Mouse (Mus musculus): ENCODE measurements around the gene Nr2c2. TPM values are rescaled to one million over a fixed set of nuclear protein-coding genes. Genes with fewer than 3 reads are reported as not detected.

Gene Nr2c2
- polyA plus RNA-seq, 2 experiments: 3.9 to 5.9 TPM

DNA sequence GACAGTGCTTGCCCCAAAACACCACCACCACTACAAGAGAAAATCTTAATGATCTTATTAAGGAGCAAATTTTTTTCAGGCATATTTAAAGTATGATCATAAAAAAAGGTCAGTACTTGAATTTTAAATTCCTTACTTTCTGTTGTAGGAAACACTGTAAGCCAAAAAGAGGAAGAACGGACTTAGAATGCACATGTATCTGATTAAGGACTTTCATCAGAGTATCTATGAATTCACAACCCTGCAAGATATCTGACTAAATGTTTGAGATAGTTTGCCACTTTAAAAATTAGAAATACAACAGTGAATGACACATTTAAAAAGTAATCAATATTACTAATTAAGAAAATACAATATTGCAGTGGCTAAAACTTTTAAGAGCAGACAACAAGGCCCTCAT lies 85.3 kb downstream of the Nr2c2 start:
- ATAC-seq (ENCODE audit: insufficient read depth) (no peak), DNase-seq (ENCODE audit: low read depth in 3 of 3, low spot score in 3 of 3) (no peak)
- Histone ChIP-seq H3K36me3 (replicated peaks; ENCODE audit: control insufficient read depth, insufficient read depth, low read depth) (peaks cover 26% of the 10 kb centered on the region), H3K27me3 (ENCODE audit: control insufficient read depth, insufficient read depth, low read length) (no peaks in the 10 kb centered on the region), H3K4me3 (ENCODE audit: insufficient read depth in 1 of 2, low read depth in 2 of 2, low read length in 2 of 2) (no peak overlapping the region), H3K9ac (replicated peaks) (no peak overlapping the region), H3K4me2 (ENCODE audit: low read depth) (no peak overlapping the region), H3K9me3 (ENCODE audit: control insufficient read depth, low read length) (no peaks in the 10 kb centered on the region), H3K4me1 (replicated peaks; ENCODE audit: control insufficient read depth in 2 of 2, insufficient read depth in 2 of 2, low read length in 1 of 2) (no peaks in the 10 kb centered on the region), H3K27ac (no peak overlapping the region)
- TF ChIP-seq CTCF (IDR thresholded peaks at IDR 0.05; ENCODE audit: low read depth): no peak
- no peak for TF ChIP-seq EP300 (IDR thresholded peaks at IDR 0.05; ENCODE audit: low read depth)
- WGBS (ENCODE audit: insufficient replicate concordance): 76% methylated on average over 1 of the region's 1 CpGs

GRCm38 (mm10) chr6:92183621-92184131 lies 92.5 kb downstream of the Nr2c2 start, which contains the start of gene Mrps25:
Mrps25 (minus strand) TSS chr6:92184033.
- Histone ChIP-seq H3K9ac (replicated peaks) (peak within 1 kb of the TSS; percentile 78), H3K4me2 (ENCODE audit: low read depth) (peak within 1 kb of the TSS; percentile 85), H3K27ac (no peak within 1 kb of the TSS; the same call in 1 of the 2 replicates), H3K4me3 (ENCODE audit: insufficient read depth in 1 of 2, low read depth in 2 of 2, low read length in 2 of 2) (peak within 1 kb of the TSS; percentile 72 to 89), H3K4me1 (replicated peaks; ENCODE audit: control insufficient read depth in 2 of 2, insufficient read depth in 2 of 2, low read length in 1 of 2) (peaks cover 7 to 8% of the 10 kb centered on the region in 2 experiments), H3K36me3 (replicated peaks; ENCODE audit: control insufficient read depth, insufficient read depth, low read depth) (peaks cover 4% of the 10 kb centered on the region), H3K27me3 (ENCODE audit: control insufficient read depth, insufficient read depth, low read length) (no peaks in the 10 kb centered on the region), H3K9me3 (ENCODE audit: control insufficient read depth, low read length) (no peaks in the 10 kb centered on the region)
- ATAC-seq (ENCODE audit: insufficient read depth): peak; percentile 89
- peak; percentile 46 to 51 (median 46) for DNase-seq (ENCODE audit: low read depth in 3 of 3, low spot score in 3 of 3)
- under 1% methylated on average over 42 of the region's 42 CpGs for WGBS (ENCODE audit: insufficient replicate concordance)
- TF ChIP-seq EP300 (IDR thresholded peaks at IDR 0.05; ENCODE audit: low read depth) (no peak), CTCF (IDR thresholded peaks at IDR 0.05; ENCODE audit: low read depth) (no peak)

DNA sequence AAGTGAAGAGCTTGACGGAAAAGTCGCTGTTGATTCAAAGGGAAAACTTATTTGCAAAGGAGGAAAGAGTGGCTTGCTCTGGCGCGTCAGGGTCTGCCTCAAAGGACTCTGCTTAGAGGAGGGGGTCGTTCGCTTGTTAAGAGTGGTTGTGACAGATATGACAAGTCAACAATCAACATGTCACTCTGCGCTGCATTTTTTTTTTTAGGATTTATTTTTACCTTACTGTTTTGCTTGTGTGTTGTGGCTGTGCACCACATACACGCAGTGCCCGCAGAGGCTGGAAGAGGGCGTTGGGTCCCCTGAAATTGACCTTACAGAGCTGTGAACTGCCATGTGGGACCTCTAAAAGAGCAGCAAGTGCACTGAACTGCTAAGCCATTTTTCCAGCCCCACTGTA lies 93.0 kb downstream of the Nr2c2 start:
- H3K9me3 ChIP-seq (ENCODE audit: control insufficient read depth, low read length): no peaks in the 10 kb centered on the region
- WGBS (ENCODE audit: insufficient replicate concordance): 2% methylated on average over 10 of the region's 10 CpGs
- TF ChIP-seq EP300 (IDR thresholded peaks at IDR 0.05; ENCODE audit: low read depth) (no peak), CTCF (IDR thresholded peaks at IDR 0.05; ENCODE audit: low read depth) (0 out of 2 replicates have a peak, but pooled peaks have one; percentile 27)
- peaks cover 6% of the 10 kb centered on the region for H3K36me3 ChIP-seq (replicated peaks; ENCODE audit: control insufficient read depth, insufficient read depth, low read depth)
- DNase-seq (ENCODE audit: low read depth in 3 of 3, low spot score in 3 of 3): peak in 2 of 3 experiments; percentile 15 to 31
- ATAC-seq (ENCODE audit: insufficient read depth): peak; percentile 39; the same call in 1 of the 2 replicates
- no peak overlapping the region; the same call in 1 of the 2 replicates for H3K27ac ChIP-seq
- no peaks in the 10 kb centered on the region for H3K27me3 ChIP-seq (ENCODE audit: control insufficient read depth, insufficient read depth, low read length)
- H3K9ac ChIP-seq (replicated peaks): peak overlapping the region; percentile 78
- H3K4me2 ChIP-seq (ENCODE audit: low read depth): peak overlapping the region; percentile 85
- H3K4me3 ChIP-seq (ENCODE audit: insufficient read depth in 1 of 2, low read depth in 2 of 2, low read length in 2 of 2): peak overlapping the region; percentile 72 to 89
- H3K4me1 ChIP-seq (replicated peaks; ENCODE audit: control insufficient read depth in 2 of 2, insufficient read depth in 2 of 2, low read length in 1 of 2): peaks cover 7 to 8% of the 10 kb centered on the region in 2 experiments

- H3K4me3 ChIP-seq (ENCODE audit: insufficient read depth in 1 of 2, low read depth in 2 of 2, low read length in 2 of 2): no peak overlapping the region
- H3K4me2 ChIP-seq (ENCODE audit: low read depth): no peak overlapping the region
- H3K4me1 ChIP-seq (replicated peaks; ENCODE audit: control insufficient read depth in 2 of 2, insufficient read depth in 2 of 2, low read length in 1 of 2): peaks cover 0 to 6% of the 10 kb centered on the region in 2 experiments; a peak in 2 of 4 replicates
- no peaks in the 10 kb centered on the region for H3K9me3 ChIP-seq (ENCODE audit: control insufficient read depth, low read length)
- WGBS (ENCODE audit: insufficient replicate concordance): 83% methylated on average over 8 of the region's 8 CpGs
- ATAC-seq (ENCODE audit: insufficient read depth) (no peak), DNase-seq (ENCODE audit: low read depth in 3 of 3, low spot score in 3 of 3) (no peak)
- H3K27me3 ChIP-seq (ENCODE audit: control insufficient read depth, insufficient read depth, low read length): no peaks in the 10 kb centered on the region
- no peak overlapping the region for H3K9ac ChIP-seq (replicated peaks)
- H3K36me3 ChIP-seq (replicated peaks; ENCODE audit: control insufficient read depth, insufficient read depth, low read depth): peaks cover 33% of the 10 kb centered on the region
- TF ChIP-seq EP300 (IDR thresholded peaks at IDR 0.05; ENCODE audit: low read depth) (no peak), CTCF (IDR thresholded peaks at IDR 0.05; ENCODE audit: low read depth) (no peak)
- H3K27ac ChIP-seq: no peak overlapping the region
Measured at GRCm38 (mm10) chr6:92199414-92199813, 108.2 kb downstream of the Nr2c2 start.

GRCm38 (mm10) chr6:92214055-92214772 lies 123.0 kb downstream of the Nr2c2 start:
- peak overlapping the region; percentile 92 to 93 for H3K4me3 ChIP-seq (ENCODE audit: insufficient read depth in 1 of 2, low read depth in 2 of 2, low read length in 2 of 2)
- no peaks in the 10 kb centered on the region for H3K27me3 ChIP-seq (ENCODE audit: control insufficient read depth, insufficient read depth, low read length)
- H3K4me1 ChIP-seq (replicated peaks; ENCODE audit: control insufficient read depth in 2 of 2, insufficient read depth in 2 of 2, low read length in 1 of 2): peaks cover 10 to 14% of the 10 kb centered on the region in 2 experiments
- peak overlapping the region; percentile 86 for H3K4me2 ChIP-seq (ENCODE audit: low read depth)
- H3K9ac ChIP-seq (replicated peaks): peak overlapping the region; percentile 90
- WGBS (ENCODE audit: insufficient replicate concordance): under 1% methylated on average over 48 of the region's 48 CpGs
- DNase-seq (ENCODE audit: low read depth in 3 of 3, low spot score in 3 of 3) (no peak), ATAC-seq (ENCODE audit: insufficient read depth) (peak; percentile 76; the same call in 1 of the 2 replicates)
- no peaks in the 10 kb centered on the region; the same call in 1 of the 2 replicates for H3K36me3 ChIP-seq (replicated peaks; ENCODE audit: control insufficient read depth, insufficient read depth, low read depth)
- H3K9me3 ChIP-seq (ENCODE audit: control insufficient read depth, low read length): no peaks in the 10 kb centered on the region
- H3K27ac ChIP-seq: peak overlapping the region; percentile 26
- no peak for TF ChIP-seq EP300 (IDR thresholded peaks at IDR 0.05; ENCODE audit: low read depth)
